Mouse (Mus musculus) lung, adult 2 months (tissue): ENCODE data around the gene 2700049A03Rik.

Experiments
- CTCF ChIP-seq: fragments of 200-500 bp; IDR thresholded peaks from 2 replicates; pipeline ENCODE4 v1.5.1; 2011; ENCODE audit warnings: mild to moderate bottlenecking, low read length, control low read depth; ENCODE audit not compliant: insufficient read depth
- POLR2A ChIP-seq: fragments of 200-500 bp; IDR thresholded peaks from 2 replicates; pipeline ENCODE4 v1.6.1; 2011; ENCODE audit warnings: low read depth, mild to moderate bottlenecking, control low read depth, low read length, borderline replicate concordance; ENCODE audit errors: extremely low read depth

GRCm38 (mm10) chr12:71136974-71137491 lies 385 bp downstream of the 2700049A03Rik start:
- TF ChIP-seq CTCF (no peak), POLR2A (peak; percentile 49; the same call in 1 of the 2 replicates)
